Mouse (Mus musculus): ENCODE data around the gene Tanc1. TPM values are rescaled to one million over a fixed set of nuclear protein-coding genes. Genes with fewer than 3 reads are reported as not detected.

The Tanc1 gene
- total RNA-seq, 2 experiments from 2014 or later = 42.5 to 42.8 TPM

GRCm38 (mm10) chr2:59721119-59721518 lies 109.3 kb downstream of the Tanc1 start:
- DNase-seq = peak; percentile 27

DNA sequence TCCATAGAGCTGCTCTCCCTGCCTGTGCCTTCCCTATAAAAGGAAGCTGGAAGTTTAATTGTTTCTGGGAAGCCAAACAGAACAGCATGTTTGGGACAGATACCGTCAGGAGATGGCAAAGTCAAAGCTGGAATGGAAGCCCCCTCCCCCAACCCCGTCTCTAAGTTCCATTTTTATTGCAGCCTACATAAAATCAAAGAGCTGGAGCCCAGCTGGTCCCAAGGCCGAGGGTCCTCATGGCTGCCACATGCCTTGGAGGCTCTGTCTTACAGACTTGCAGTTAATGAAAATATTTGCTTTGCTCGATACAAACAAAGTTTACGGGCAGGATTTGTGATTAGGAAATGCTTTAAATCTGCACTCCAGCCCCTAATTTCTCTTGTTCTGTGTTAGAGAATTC lies 109.9 kb downstream of the Tanc1 start:
- DNase-seq = no peak

- no peak for DNase-seq
Measured at GRCm38 (mm10) chr2:59723311-59723710, 111.5 kb downstream of the Tanc1 start.

GRCm38 (mm10) chr2:59725518-59726185 lies 113.8 kb downstream of the Tanc1 start:
- DNase-seq = no peak

- DNase-seq = no peak
Measured at GRCm38 (mm10) chr2:59731831-59732230, 120.0 kb downstream of the Tanc1 start.

DNA sequence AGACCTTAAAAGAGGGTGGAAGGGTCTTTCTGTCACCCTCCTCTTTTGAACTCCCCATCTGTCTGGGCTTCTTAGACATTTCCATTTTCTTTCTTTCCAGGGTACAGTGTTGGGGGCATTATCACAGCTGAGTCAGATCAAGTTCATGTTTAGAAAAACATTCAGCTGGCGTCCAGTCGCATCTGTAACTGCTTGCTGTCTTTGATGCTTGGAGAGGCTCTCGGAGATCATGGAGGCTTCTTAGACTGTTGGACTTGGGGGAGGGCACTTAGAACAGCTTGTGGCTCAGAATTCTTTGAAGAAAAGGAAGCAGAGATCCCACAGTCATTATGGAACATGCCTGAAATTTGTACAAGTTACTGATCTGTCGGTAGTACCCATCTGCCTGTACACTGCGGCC lies 121.6 kb downstream of the Tanc1 start:
- DNase-seq = no peak

GRCm38 (mm10) chr2:59736401-59736898 lies 124.6 kb downstream of the Tanc1 start:
- DNase-seq = no peak

DNA sequence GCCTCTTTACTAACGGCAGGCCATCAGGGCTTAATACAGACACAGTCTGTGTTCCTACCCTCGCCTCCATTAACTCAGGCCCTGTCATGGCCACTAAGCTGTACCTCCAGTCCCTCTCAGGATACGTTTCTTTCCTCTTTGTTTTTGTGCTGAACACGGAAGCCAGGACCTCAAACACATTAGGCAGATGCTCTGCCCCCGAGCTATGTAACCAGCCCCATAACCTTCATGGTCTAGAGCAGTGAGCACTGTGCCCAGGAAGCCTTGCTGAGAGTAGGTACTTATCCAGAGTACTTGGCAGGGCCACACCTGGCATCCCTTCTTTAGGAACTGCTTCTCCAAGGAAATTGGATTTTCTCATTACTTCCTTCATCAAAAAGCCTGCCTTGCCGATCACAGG lies 125.5 kb downstream of the Tanc1 start:
- no peak for DNase-seq

DNA sequence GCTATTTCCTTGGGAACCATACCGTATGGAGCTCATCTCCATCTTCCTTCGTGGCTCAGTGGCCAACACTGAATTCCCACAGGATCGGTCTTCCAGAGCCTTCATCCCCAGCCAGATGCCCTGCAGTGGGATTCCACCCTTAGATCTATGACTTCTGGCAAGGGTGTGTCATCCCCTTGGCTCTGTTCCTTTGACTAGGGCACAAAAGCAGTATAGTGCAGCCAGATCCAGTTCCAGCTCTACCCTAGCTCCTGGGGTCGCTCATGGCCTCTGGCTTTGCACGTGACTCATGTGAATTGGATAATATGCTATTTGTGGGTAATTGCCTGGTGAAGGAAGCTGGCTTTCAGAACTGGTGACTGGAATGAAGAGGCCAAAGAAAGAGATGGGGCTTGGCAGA lies 126.5 kb downstream of the Tanc1 start:
- no peak for DNase-seq

- DNase-seq = no peak
Measured at GRCm38 (mm10) chr2:59739036-59739435, 127.2 kb downstream of the Tanc1 start.

- DNase-seq = no peak
Measured at GRCm38 (mm10) chr2:59742500-59743116, 130.8 kb downstream of the Tanc1 start.

- peak; percentile 75 for DNase-seq
Measured at GRCm38 (mm10) chr2:59745428-59745827, 133.6 kb downstream of the Tanc1 start.

DNA sequence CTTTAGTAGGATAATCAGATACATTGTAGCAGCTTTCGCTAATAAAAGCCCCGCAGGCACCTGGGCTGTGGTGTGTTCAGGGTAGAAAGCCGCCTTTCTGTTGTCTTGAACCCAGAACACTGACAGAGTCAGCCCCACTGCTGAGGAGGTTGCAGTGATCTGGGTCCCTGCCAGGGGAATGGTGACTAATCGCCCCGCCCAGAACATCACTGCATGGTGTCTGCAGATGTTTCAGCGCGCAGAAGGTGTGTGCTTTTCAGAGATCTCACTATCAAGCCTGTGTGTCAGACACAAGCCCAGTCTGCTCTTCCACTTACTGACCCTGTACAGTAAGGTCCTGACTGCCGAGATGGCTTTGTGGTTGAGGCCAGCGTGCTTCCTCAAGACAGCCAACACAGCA lies 134.2 kb downstream of the Tanc1 start:
- peak; percentile 24 for DNase-seq

GRCm38 (mm10) chr2:59747757-59748156 lies 135.9 kb downstream of the Tanc1 start:
- DNase-seq = no peak

- no peak for DNase-seq
Measured at GRCm38 (mm10) chr2:59749371-59749770, 137.5 kb downstream of the Tanc1 start.

DNA sequence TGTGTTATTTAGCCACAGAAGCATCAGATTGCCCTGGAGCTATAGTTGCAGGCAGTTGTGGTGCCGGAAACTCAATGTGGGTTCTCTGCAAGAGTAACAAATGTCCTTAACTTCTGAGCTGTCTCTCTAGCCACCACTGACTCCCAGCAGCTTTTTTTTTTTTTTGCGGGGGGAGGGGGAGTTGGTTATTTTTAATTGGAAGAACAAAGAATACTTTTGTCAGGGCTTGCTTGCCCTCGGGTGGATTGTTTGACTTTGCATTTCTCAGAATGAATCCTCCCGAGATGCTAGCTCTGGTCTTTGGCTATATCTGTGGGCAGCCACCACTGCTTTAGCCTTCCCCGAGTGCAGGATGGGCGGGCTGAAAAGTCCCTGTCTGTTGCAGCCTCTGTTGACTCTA lies 139.3 kb downstream of the Tanc1 start:
- DNase-seq = no peak

DNA sequence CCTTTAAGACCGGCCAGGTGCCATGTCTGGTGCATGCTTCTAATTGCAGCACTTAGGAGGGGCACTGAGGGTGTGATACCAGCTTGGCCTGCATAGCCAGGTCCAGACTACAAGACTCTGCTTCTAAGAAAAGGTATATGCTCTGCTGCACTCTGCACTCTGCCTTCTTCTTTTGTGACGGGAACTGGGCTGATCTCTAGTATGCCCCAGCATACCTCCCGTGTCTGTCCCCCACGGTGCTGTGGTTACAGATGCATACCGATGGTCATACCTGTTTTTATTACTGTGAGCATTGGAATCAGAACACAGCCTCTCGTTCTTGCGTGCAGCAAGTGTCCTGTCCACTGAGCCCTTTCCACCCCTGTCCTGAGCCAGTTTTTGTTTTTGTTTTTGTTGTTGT lies 140.3 kb downstream of the Tanc1 start:
- no peak for DNase-seq

DNA sequence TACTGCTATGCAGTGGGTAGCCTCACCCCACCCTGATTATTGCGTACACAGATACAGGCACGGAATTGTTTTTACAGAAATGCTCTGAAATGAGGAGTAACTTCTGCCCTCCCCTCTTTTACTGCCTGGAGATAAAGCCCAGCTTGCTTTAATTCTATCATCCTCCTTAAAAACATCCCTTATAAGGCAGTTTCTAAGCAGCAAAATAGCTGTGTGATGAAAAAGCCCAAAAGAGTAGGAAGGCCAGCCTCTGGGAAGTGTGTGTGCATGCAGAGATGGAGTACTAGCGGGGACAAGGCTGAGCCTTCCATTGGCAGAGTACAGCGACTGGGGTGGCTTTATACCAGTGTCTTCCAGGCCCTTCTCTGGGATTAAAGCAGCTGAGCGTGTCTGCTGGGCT lies 140.9 kb downstream of the Tanc1 start:
- DNase-seq = no peak

DNA sequence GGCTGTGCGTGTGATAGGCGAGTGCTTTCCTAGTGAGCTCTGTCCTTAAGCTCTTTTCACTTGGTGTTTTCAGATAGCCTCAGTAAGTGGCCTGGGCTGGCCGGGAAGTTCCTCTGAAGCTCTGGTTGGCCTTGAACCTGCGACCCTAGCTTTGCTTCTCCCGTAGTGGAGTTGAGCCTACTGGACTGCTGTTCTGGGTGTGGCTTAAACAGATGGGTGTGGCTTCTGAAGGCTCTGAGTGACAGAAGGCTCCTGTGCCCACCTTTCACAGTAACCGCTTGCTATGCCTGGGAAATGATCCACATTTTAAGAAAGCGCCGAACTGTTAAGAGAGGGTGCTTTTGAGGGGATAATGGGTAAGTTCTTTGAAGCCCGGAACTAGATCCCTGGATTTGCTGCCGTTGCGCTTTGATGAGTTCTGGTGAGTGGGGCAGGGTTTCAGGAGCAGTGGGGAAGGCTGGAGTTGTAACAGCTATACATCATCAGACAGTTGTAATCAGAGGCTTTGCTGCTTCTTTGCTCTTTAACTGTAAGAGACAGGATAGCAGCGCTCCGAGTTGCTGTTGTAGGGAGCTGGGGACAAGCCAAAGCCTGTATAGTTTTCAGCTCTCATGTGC lies 144.4 kb downstream of the Tanc1 start:
- no peak for DNase-seq

DNA sequence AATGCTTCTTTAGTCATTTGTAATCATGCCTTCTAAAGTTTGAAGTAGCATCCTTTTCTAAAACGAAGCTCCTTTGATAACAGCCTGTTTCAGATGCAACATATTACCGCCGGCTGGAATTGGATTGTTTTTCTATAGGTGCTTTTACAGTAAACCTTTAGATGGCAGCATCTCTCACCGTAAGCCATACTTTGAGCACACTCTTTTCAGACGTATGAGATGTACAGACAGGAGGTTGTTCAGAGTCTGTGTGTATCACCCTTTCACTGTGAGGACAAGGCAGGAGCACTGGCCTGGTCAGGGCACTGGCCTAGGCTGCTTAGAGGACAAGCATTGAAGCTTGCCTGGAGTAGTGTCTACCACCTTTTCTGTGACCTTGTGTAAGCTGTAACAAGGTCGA lies 145.2 kb downstream of the Tanc1 start:
- no peak for DNase-seq

- no peak for DNase-seq
Measured at GRCm38 (mm10) chr2:59758139-59758918, 146.5 kb downstream of the Tanc1 start.

- DNase-seq = peak; percentile 33
Measured at GRCm38 (mm10) chr2:59760731-59761130, 148.9 kb downstream of the Tanc1 start.

GRCm38 (mm10) chr2:59761183-59761582 lies 149.3 kb downstream of the Tanc1 start:
- DNase-seq = no peak

Data from heart, postnatal 4 days (tissue).